Mouse (Mus musculus): ENCODE measurements at regions not wholly inside any gene's neighbourhood (a gene's known extent, or its start where the extent isn't known, plus 50 kb on each side); places are given as distances from the start of the nearest gene placed in this dataset.
A peak's percentile ranks its signal among the peaks of the same experiment; 100 is the strongest.

GRCm38 (mm10) chr13:52448902-52449301 is 82.2 kb downstream of the Diras2 start:
- 64% methylated on average over 11 of the region's 11 CpGs for WGBS
- TF ChIP-seq CTCF (IDR thresholded peaks at IDR 0.05; ENCODE audit: low read depth), result no peak

GRCm38 (mm10) chr13:52451486-52451885 is 79.6 kb downstream of the Diras2 start:
- no peak overlapping the region for H3K4me3 ChIP-seq (ENCODE audit: low read depth, low read length)
- H3K36me3 ChIP-seq (ENCODE audit: insufficient read depth), result no peaks in the 10 kb centered on the region
- no peaks in the 10 kb centered on the region for H3K27me3 ChIP-seq (ENCODE audit: insufficient read depth, low read length)
- no peaks in the 10 kb centered on the region for H3K9me3 ChIP-seq (ENCODE audit: low read length)
- ATAC-seq (no peak), DNase-seq (no peak)
- no peak overlapping the region for H3K4me2 ChIP-seq (ENCODE audit: low read depth)
- TF ChIP-seq CTCF (IDR thresholded peaks at IDR 0.05; ENCODE audit: low read depth), result no peak
- no peak overlapping the region for H3K9ac ChIP-seq
- WGBS, result 8% methylated on average over 9 of the region's 9 CpGs
- peaks cover under 1% of the 10 kb centered on the region; the same call in 1 of the 2 replicates for H3K4me1 ChIP-seq (ENCODE audit: insufficient read depth)
- H3K27ac ChIP-seq (ENCODE audit: low read depth, low read length), result no peak overlapping the region

More at GRCm38 (mm10) chr13:52448902-52449301, 82.2 kb downstream of the Diras2 start:
- Histone ChIP-seq H3K9me3 (ENCODE audit: low read length) (no peaks in the 10 kb centered on the region), H3K4me3 (ENCODE audit: low read depth, low read length) (no peak overlapping the region), H3K36me3 (ENCODE audit: insufficient read depth) (no peaks in the 10 kb centered on the region), H3K27me3 (ENCODE audit: insufficient read depth, low read length) (no peaks in the 10 kb centered on the region), H3K27ac (ENCODE audit: low read depth, low read length) (no peak overlapping the region), H3K4me2 (ENCODE audit: low read depth) (no peak overlapping the region), H3K9ac (no peak overlapping the region), H3K4me1 (ENCODE audit: insufficient read depth) (peaks cover 5% of the 10 kb centered on the region; the same call in 1 of the 2 replicates)
- DNase-seq (peak; percentile 40), ATAC-seq (peak; percentile 48; the same call in 1 of the 2 replicates)

GRCm38 (mm10) chr13:52452291-52452690 is 78.8 kb downstream of the Diras2 start:
- no peaks in the 10 kb centered on the region for H3K9me3 ChIP-seq (ENCODE audit: low read length)
- H3K4me1 ChIP-seq (ENCODE audit: insufficient read depth), result no peaks in the 10 kb centered on the region; the same call in 1 of the 2 replicates
- no peak overlapping the region for H3K4me2 ChIP-seq (ENCODE audit: low read depth)
- WGBS, result 39% methylated on average over 4 of the region's 4 CpGs
- no peak overlapping the region for H3K27ac ChIP-seq (ENCODE audit: low read depth, low read length)
- H3K9ac ChIP-seq, result no peak overlapping the region
- 0 out of 2 replicates have a peak, but pooled peaks have one; percentile 45 for ATAC-seq
- H3K27me3 ChIP-seq (ENCODE audit: insufficient read depth, low read length), result no peaks in the 10 kb centered on the region
- no peak overlapping the region for H3K4me3 ChIP-seq (ENCODE audit: low read depth, low read length)
- no peak for DNase-seq
- TF ChIP-seq CTCF (IDR thresholded peaks at IDR 0.05; ENCODE audit: low read depth), result no peak
- H3K36me3 ChIP-seq (ENCODE audit: insufficient read depth), result no peaks in the 10 kb centered on the region
